Mouse (Mus musculus) ovary, postnatal 14 days (tissue): ENCODE data around the gene Klri1.
"Not testable (repeated sequence)": the region's sequence is repeated elsewhere in the genome, so short reads cannot be mapped to it uniquely, and the experiment has no call there.

Source experiments
- DNase-seq: peaks from one replicate; pipeline ENCODE4 v3.0.0; 2022; ENCODE audit warnings: low spot score

Gene Klri1

GRCm38 (mm10) chr6:129717032-129717431 is at the start of gene Klri1:
Gene Klri1 (minus strand): TSS chr6:129717132.
- DNase-seq = no peak

DNA sequence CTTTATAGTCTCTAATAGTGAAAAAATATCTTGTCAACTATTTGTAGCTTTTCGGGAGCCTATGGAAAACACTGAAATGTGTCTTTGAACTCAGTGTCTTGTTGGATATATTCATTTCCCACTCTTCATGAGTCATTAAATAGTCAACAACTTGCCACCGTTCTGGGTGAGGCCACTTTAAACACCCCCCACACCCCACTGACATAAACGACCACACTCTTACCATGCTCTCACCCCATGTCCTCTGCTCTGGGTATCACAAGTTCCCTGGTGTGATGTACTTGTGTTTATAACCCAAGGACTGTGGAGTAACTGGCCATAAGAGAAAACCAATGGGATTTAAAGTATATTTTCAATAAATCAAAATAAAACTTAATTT is 30.7 kb upstream of the Klri1 start:
- DNase-seq = no peak

DNA sequence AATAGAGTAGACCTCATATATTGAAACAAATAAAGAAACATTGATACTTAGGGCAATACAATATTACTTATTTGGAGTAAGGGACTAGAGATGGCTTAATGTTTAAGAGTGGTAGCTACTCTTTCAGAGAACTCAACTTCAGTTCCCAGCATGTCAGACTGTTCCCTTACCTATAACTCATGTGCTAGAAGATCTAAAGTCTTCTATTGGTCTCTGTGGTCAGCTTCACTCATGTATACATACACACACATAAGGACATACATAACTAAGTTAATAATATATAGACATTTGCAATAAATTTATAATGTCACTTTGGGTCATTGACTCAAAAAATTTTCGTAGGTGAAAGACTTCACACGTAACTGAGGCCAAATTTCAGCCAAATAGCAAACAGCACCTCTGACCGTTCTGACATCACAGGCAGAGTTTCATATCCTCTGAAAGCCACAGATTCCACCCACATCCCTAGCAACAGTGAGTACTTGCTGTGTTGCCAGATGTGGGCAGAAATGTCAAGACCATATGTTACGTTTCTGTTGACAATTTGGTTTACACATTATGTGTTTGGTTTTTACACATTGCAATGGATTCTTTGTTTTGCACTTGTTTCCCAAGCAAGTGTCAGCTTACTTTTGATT is 30.2 kb upstream of the Klri1 start:
- no peak for DNase-seq

DNA sequence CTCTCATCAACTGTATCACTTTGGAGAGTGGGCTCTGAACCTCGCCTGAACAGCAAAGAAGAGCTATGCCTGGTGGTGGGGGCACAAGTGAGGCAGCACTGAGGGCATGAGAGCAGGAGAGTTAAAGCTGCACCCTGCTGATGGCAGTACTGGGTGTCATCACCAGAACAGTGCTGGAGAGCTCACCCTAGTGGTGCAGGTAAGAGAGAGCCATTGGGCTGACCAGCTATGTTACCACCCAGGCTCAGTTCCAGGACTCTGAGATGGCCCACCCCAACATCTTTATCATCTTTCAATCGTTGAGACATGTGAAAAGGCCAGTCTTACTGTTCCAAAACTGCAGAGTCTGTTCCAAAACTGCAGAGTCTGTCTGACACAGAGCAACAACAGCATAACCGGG is 29.2 kb upstream of the Klri1 start:
- DNase-seq = no peak

DNA sequence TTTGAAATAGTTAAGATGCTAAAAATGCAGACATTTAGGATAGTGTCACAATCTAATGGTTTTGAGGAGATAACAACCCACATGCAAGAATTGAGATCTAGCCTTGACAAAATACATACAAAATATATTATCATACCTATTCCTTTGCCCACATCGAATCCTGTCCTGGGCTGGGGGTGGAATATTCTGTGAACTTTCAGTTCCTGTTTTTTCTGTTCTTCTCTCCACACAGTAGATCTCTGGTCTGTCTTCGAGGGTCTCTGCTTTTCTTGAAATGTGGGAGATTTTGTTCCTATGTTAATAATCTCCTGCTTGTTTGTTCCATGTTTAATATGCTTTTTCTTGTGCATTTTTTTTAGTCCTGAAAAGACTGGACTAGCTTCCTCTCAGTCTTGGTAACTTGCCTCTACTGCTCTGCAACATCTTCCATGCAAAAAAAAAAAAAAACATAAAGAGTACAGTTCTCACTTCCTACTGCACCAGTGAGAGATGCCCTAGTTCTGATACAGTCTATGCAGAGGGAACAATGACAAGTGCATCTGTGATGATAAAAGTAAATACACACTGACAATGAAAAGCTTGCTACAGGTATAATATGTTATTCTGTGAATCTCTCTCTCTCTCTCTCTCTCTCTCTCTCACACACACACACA is 23.3 kb upstream of the Klri1 start, which contains the start of gene Klri2:
Gene Klri2, minus strand, starts transcription at position 416 of the 653 bp plus-strand sequence.
- DNase-seq = no peak

GRCm38 (mm10) chr6:129736414-129736813 is 19.5 kb upstream of the Klri1 start:
- DNase-seq = no peak

DNA sequence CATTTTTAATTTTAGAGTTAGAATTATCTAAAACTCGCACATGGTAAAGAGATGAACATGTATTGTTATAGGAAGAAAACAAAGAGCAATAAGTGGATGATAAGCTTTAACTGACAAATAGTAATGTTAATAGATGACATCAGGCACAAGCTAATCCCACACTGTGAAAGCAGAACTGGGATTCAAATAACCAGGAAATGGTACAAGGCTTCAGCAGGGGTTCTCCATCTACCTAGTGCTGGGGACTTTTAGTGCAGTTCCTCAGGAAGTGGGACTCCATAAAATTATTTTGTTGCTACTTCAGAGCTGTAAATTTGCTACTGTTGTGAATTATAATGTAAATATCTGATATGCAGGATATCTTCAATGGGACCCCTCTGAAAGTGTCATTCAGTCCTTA is 10.3 kb upstream of the Klri1 start:
- DNase-seq = no peak

DNA sequence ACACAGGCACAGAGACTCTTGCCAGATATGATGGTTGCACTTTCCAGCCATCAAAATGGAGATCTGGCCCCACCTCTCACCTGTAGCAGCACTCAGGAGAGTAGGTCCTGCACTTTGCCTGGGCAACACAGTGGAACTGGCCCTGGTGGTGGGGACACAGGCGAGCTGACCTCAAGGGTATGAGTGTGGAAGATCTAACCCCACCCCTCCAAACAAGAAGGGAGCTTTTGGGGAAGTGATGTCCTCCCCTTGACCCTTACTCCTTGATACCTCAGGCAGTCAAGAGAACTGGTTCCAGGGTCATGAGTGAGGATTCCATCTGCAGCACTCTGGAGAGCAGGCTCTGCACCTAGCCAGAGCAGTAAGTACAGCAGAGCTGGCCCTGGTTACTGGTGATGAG is 4.5 kb upstream of the Klri1 start:
- no peak for DNase-seq

GRCm38 (mm10) chr6:129720487-129720886 is 3.6 kb upstream of the Klri1 start:
- no peak for DNase-seq

GRCm38 (mm10) chr6:129713566-129713965 is 3.4 kb downstream of the Klri1 start:
- no peak for DNase-seq

DNA sequence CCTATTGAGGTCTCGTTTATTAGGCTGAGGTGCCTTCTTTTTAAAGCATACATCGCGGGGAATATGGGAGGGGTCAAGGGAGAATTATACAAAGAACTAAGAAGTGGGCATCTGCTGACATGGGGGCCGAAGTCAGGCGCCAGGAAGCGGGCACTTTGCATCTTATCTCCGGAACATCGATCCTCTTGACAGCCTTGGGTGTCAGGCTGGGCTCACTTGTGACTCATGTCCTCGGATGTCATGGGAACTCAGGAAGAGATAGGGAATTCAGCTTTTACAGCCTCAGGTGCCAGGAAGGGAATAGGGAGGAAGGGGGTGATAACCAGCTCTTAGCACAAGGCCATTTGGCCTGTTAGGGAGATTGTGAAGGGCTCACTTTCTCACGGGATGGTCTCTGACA is 25.5 kb downstream of the Klri1 start:
- DNase-seq = not testable (repeated sequence)

DNA sequence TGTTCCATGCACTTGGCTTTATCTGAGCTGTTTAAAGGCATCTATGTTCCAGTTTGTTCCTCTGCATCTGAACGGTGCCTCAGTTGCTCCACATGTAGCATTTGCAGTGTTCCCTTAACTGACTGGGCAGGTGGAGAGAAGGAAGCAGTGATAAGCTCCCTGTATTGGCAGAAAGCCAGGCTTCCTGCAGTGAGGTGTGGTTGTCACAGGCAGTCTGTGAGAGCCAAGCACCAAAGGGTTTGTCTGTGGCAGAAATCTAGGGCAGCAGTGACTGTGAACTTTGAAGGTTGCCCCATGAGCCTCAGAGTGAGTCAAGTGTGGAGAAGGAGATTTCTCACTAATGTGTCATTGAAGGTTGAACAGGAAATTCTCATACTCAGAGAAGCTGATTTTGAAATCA is 36.6 kb downstream of the Klri1 start:
- no peak for DNase-seq

DNA sequence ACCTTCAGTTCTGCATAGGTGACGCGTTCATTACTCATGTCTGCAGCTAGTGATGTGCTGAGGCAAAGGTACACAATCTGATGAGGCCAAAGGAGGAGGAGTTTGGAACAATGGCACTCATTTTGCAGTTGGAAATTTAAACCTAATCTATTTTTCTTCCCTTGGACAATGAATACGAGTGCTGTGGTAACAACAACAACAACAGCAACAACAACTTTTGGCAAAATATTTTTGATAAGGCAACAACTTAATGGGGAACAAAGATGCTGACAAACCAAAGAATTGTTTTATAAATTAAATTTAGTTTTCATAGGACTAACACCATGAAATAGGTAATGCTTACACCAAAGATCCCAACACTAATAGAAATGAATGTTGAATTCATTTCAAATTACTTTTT is 38.1 kb downstream of the Klri1 start, which contains the start of gene Klrc1:
Gene Klrc1, minus strand, starts transcription at position 101 of the 400 bp plus-strand sequence.
- no peak for DNase-seq

DNA sequence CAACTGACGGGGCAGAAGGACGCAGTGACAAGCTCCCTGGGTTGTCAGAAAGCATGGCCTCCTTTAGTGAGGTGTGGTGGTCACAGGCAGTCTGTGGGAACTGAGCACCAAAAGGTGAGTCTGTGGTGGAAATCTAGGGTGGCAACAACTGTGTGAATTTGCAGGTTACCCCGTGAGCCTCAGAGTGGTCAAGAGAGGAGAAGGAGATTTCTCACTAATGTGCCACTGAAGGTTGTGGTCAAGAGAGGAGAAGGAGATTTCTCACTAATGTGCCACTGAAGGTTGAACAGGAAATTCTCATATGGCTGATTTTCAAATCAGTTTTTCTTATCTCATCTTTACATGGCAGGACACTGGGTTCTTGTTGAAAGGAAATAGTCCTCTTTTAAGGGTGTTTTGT is 55.6 kb downstream of the Klri1 start:
- DNase-seq = not testable (repeated sequence)

- not testable (repeated sequence) for DNase-seq
Observed at GRCm38 (mm10) chr6:129660589-129660988, 56.3 kb downstream of the Klri1 start, which contains the start of gene Klrc2. Gene Klrc2 (minus strand): TSS chr6:129660689.
